Mouse (Mus musculus) C3H10T1/2 (cell line): ENCODE data around the gene Lcmt2. TPM values are rescaled to one million over a fixed set of nuclear protein-coding genes. Genes with fewer than 3 reads are reported as not detected.

ENCODE experiments used
- polyA plus RNA-seq, 2 experiments: library from polyadenylated mRNA; unstranded; fragments of >200 nt; fragmentation: generic; extraction: Trizol; gene quantifications; one replicate each; pipeline ENCODE4 v1.2.1; 2012; ENCODE audit warnings: missing spikeins in 2 of 2

Lcmt2 gene
- 1 to 10 TPM; 1.3 to 2.5 TPM for polyA plus RNA-seq

DNA sequence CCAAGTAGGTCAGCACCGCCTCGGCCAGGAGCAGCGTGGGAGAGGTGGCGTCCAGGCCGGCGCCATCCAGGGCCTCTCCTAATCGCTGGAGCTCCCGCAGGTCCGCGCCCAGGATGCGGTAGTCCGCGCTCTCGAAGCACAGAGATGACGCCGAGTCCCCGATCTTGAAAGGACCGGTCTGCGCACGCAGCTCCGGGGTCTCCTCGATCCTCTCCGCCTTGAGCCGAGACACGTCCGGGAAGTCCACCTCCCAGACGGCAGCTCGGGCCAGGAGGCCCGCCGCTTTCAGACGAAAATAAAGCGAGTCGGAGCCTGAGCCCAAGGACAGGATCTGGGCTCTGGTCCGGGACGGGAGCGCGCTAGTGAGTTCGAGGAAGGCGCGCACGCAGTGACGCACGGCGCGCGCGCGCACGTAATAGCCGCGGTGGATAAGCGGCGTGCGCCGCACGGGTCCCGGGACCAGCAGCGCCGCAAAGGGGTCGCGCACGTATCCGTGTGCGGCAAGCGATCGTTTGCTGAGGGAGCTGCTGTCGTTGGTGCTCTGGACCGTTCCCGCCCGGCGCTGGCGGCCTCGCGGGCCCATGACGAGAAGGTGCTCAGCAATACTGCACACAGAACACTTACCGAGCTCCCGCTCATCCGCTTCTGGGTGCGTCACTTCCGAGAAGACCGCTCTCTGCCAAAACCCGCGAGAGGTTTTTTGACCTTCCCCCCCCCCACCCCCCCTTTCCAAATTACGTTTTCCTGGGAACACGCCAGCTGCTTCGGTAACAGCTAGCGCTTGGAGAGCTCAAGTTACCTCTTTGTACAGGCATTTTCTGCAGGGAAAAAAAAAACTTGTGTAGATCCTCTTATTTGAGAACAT lies at the start of gene Lcmt2, which contains the start of gene Adal:
Gene Lcmt2, minus strand, starts transcription at position 636 of the 865 bp plus-strand sequence.
Gene Adal, plus strand, starts transcription at position 411 of the 865 bp plus-strand sequence.

DNA sequence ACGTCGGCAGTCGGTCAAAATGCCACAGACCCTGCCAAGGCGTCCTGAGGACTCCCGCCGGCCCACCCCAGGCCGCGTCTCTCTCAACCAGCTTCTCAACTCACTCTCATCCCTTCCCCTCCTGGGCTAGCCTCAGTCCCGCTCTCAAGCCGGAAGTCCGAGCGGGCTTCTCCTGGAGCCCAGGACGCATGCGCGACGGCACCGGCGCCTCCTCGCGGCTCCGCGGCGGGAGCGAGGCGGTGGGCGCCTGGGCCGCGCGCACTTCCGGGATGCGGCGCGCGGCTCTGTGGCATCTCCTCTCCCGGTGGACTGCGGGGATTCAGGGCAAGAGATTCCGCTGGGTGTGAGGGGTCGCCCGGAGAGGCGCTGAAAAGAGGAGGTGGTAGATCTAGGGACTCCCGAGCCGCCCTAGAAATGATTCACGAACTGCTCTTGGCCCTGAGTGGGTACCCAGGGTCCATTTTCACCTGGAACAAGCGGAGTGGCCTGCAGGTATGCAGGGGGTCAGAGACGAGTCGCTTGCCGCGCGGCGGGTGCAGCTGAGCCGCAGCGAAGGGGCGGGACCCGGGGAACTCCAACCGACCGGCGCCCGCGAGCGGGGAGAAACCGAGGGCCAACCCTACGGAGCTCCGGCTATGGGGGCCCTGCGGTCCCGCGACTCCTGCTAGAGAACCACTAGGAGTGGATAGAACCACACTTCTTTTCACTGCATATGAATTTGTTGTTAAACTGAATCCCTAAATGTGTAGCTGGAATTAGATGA lies 30.7 kb upstream of the Lcmt2 start, which contains the start of gene Zscan29:
Gene Zscan29, minus strand, starts transcription at position 146 of the 763 bp plus-strand sequence.

DNA sequence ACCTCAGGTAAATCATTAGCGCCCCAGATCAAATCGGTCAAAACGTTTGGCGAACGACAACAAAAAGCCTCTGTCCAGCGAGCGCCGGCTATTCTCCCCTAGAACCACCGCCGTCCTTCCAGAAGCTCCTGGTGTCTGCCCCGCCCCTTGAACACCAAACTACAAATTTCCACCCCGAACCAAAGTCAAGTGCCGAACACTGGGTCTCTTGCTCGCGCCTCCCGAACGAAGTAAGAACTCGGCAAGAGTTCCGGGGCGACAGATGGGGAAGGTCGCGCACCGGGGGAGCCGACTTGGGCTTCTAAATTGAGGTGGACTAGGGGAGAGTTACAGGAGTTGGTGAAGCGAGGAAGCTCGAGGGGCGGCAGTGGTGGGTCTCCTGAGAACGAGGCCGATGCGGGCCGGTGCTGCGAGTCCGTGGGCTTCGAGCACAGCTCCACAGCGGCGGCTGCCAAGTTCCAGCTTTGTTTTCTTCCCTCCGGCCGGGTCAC lies 30.1 kb upstream of the Lcmt2 start, which contains the start of gene Tubgcp4:
Gene Tubgcp4, plus strand, starts transcription at position 174 of the 491 bp plus-strand sequence.

DNA sequence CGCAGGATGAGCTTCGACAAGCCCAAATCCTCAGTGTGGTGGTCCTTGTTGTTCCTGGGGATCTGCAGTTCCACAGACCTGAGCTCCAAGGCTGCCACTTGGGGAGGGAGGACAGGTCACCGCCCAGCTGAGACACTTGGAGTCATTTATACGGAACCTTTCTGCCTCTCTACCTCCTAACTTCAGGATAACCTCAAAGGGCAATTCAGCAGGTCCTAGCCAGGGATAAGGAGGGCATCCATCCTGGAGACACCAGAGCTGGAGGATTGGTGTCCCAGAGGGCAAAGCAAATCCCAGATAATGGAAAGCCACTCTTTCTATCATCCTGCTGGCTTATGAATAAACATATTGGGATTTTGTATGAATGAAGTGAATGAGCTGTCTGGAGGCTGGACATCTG lies 30.8 kb downstream of the Lcmt2 start, which contains the start of gene Tgm7:
Gene Tgm7, minus strand, starts transcription at position 101 of the 400 bp plus-strand sequence.

DNA sequence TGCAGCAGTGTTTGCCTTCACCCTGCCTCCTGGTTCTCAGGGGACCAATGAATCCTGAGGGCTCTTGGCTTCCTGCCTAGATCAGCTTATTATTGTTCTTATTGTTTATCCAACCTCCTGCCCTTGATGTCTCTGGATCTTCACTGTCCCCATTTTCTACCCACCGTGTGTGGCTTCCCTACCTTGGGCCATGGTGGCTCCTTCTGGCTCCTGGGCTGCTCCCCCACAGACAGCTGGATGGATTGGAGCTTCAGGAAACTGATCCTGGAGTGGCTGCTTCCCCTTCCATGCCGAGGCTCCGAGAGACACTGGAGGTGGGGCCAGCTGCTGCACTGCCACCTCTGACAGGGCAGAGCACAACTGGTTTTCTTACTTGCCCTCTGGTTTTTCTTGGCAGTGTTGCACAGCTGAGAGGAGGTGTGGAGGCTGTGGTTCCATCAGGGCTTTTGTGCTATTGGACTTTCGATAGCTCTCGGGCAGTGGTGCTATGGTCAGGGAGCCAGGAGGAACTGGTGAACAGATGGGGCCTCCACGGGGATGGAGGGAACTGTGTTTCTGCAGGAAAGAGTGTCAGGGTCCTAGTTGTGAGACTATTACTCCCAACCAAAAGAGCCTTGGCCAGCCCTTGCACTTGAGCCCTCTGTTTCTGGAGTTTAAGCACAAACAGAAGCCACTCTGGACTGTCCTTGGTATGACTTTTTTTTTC lies 54.8 kb downstream of the Lcmt2 start, which contains the start of gene Tgm5:
Gene Tgm5, minus strand, starts transcription at position 362 of the 706 bp plus-strand sequence.

Other genes starting within 250 kb of the Lcmt2 start
- gene Ubr1, start 169.9 kb downstream of the Lcmt2 start, polyA plus RNA-seq, result 1 to 10 TPM in 1 of 2 experiments, under 1 TPM in 1; 0.18 to 2.8 TPM
- gene Tmem62, start 163.6 kb downstream of the Lcmt2 start, polyA plus RNA-seq, result 1 to 10 TPM in 1 of 2 experiments, under 1 TPM in 1; 0.56 to 4.0 TPM
- gene Ccndbp1, start 132.2 kb downstream of the Lcmt2 start, polyA plus RNA-seq, result 10 to 100 TPM in 1 of 2 experiments, 1 to 10 TPM in 1; 8.8 to 36.3 TPM
- not detected for gene Epb42, start 103.6 kb downstream of the Lcmt2 start, polyA plus RNA-seq
- 10 to 100 TPM in 1 of 2 experiments, under 1 TPM in 1; 0.08 to 10.2 TPM for gene Tgm5, start 54.8 kb downstream of the Lcmt2 start, polyA plus RNA-seq
- not detected for gene Tgm7, start 30.9 kb downstream of the Lcmt2 start, polyA plus RNA-seq
- 1 to 10 TPM in 1 of 2 experiments, under 1 TPM in 1; 0.12 to 1.8 TPM for gene Adal, start 225 bp downstream of the Lcmt2 start, polyA plus RNA-seq
- gene Tubgcp4, start 30.0 kb upstream of the Lcmt2 start, polyA plus RNA-seq, result 10 to 100 TPM in 1 of 2 experiments, 1 to 10 TPM in 1; 3.5 to 12.2 TPM
- gene Zscan29, start 30.5 kb upstream of the Lcmt2 start, polyA plus RNA-seq, result 1 to 10 TPM in 1 of 2 experiments, under 1 TPM in 1; 0.96 to 3.4 TPM
- 10 to 100 TPM in 1 of 2 experiments, 1 to 10 TPM in 1; 1.9 to 16.1 TPM for gene Trp53bp1, start 130.8 kb upstream of the Lcmt2 start, polyA plus RNA-seq
- gene Map1a, start 148.9 kb upstream of the Lcmt2 start, polyA plus RNA-seq, result 10 to 100 TPM in 1 of 2 experiments, 1 to 10 TPM in 1; 9.6 to 20.3 TPM
- 1 to 10 TPM; 1.7 to 5.2 TPM for gene Ppip5k1, start 214.7 kb upstream of the Lcmt2 start, polyA plus RNA-seq
- gene Ckmt1, start 217.1 kb upstream of the Lcmt2 start, polyA plus RNA-seq, result under 1 TPM; 0.33 to 0.79 TPM
- gene Strc, start 246.5 kb upstream of the Lcmt2 start, polyA plus RNA-seq, result not detected